Mouse (Mus musculus) induced T-regulatory cell, adult 2 months (primary cell): Measurements from ENCODE around the gene Ap2a2.

Source experiments
- DNase-seq: peaks from one replicate; pipeline ENCODE4 v3.0.0-alpha.2; 2012; ENCODE audit warnings: low read depth

The Ap2a2 gene

DNA sequence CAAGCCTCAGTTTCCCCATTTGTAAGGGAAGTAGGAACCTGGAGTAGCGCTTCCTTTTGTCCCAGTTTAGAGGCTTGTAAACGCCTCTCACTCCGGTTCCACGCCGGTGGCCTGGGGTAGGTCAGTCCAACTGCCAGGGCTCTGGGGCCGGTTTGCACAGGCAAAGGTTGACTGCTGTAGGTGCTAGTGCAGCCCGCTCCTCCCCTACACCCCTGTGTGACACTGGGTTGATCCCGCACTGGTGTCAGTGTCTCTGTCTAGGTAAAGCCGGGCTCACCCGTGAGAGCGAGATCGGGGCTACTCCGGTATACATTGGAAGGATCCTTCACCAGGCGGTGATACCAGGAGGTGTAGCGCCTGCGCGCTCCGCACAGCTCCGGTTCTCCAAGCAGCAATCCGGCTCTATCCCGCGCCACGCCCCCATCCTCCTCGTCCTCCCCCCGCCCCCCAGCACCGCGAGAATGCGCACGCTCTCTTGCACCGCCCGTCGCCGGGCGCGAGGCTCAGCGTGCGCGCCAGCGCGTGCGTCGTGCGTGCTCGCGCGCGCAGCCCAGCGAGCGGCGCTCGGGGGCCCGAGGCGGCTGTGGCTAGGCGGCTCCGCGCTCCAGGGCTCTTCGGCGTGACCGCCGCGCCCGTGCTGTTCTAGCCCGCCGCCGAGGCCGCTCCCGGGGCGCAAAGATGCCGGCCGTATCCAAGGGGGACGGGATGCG lies at the start of gene Ap2a2:
Ap2a2 (plus strand) TSS at position 492 of the 710 bp plus-strand sequence.
- DNase-seq, result peak; percentile 96

DNA sequence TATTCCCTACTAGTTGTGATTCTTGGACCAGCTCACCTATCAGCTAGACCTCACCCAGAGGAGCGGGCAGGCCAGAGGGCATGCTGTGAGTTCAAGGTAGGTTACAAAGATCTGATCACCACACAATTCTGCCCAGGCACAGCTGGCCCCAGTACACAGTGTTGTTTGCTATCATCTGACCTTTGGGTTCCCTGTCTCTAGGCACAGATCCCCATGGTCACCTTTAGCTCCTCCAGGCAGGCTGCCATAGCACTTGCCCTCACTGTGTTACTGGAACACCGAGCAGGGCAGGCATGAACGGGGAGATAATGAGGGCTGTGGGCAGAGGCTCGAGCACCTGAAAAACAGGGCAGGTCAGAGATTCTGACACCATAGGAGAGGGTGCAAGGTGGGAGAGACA lies 44.3 kb upstream of the Ap2a2 start:
- no peak for DNase-seq

DNA sequence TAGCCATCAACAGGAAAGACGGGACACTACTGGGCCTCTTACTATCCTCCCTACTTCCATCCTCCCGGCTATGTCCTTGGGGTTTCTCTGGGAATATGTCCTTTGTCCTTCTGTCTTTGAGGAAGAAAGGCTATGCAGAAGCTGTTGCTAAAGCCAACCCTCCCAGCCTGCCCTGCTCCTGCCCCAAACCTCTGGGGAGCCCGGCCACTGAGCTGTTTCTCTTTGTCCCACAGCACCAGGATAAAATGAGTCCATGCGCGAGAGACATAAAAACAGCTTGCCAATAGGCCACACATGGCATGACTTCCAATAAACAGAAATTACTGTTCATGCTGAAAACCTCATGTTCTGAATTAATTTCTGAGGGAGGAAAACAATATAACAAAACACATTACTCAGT lies 43.7 kb upstream of the Ap2a2 start:
- no peak for DNase-seq

DNA sequence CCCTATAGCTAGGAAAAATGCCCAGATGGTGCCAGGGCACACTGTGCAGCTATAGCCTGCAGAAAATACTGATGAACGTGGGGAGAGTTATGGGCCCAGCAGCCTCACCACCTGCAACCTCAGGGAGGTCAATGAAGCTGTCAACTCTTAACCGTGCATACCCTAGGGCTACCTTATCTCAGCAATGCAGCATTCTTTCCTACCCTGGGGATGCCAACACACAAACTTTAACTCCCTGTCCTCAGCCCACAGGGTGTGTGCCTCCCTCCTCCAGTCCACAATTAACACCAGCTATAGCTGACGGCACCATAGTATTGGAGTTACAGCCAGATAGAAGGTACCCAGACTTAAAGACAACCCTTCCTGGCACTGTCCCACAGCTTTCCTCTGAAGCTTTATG lies 43.0 kb upstream of the Ap2a2 start:
- DNase-seq, result no peak

DNA sequence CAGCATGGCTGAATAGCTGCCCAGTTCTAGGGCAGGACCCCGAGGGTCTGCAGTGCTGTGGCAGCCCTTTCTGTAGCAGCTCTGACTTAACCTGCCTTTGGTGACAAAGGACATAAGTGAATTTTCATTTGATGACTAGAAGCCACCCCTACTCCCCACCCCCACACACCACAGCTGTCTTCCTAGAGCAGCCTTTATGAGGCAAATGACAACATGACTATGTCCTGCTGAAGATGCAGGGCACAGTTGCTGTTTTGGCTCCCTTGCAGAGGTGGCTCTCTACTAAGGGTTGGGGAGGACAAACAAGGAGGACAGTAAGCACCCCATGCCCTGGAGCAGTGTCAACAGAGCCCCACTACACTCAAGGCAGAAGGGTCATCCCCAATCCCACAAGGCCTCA lies 42.2 kb upstream of the Ap2a2 start:
- no peak for DNase-seq

DNA sequence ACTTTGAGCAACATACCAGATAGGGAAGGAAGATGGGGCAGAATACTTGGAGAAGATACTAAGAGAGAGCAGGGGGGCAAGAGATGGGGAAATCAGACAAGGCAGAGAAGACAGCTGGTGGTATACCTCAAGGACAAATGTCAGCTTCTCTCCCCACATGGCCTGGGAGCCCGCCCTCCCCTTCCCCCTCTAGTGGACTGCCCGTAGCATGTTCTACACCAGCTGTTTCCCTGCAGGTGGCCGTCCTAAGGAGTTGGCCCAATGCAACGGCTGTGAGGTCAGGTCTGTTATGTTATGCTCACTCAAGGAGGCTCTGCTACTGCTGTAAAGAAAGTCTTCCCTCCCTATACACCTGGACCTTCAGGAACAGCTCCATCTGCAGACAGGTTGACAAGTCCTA lies 39.0 kb upstream of the Ap2a2 start:
- no peak for DNase-seq

DNA sequence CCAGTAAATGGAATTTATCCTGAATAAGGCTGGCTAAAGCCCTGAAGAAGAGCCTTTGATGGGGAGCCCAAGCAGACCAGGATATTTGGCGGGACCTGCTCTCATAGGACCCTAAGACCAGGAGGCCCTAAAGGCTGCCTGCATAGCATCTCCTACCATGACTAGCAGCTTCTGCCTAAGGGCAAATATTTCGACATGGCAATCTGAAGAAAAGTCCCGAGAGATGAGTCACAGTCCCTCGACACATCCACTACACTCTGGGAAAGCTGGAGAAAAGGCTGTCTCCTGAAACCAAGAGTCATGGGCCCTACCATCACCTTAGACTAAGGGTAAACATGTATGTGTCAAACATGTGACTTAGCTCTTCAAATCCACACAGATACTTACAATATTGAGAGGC lies 37.7 kb upstream of the Ap2a2 start:
- no peak for DNase-seq

DNA sequence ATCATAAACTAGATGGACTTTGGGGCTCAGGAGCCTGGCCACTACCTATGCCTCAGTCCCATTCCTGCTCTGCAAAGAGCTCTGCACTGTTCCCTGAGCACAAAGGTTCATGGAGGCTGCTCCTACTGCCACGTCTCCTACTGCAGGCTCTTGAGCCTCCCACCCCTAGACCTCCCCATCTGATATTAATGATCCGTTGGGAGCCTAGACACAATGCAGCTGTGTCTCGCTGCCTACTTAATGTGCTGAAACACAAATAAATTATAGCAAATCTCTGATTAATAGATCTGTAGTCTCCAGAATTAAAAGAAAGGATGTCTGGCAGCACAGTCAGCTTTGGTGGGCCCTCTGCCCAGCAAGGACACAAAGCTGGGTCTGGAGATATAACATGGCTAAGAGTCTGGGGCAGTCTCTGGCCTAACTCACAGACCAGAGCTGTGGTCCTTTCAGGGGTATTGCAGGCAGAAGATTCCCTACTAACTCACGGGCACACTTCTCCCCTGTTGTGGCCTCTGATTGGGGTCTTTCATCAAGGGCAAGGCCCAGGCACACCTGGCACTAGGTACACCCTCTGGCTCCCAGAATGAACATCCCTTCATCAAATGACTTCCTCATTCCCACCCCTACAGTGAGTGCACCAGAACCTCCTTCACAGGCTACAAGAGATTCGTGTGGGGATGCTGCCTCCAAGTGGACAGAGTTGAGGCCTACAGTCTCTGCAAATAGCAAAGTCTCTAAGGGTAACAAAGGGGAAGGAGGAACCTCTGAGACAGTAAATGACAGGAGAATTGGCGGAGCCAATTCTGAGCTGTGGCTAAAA lies 37.0 kb upstream of the Ap2a2 start:
- DNase-seq, result peak; percentile 82

DNA sequence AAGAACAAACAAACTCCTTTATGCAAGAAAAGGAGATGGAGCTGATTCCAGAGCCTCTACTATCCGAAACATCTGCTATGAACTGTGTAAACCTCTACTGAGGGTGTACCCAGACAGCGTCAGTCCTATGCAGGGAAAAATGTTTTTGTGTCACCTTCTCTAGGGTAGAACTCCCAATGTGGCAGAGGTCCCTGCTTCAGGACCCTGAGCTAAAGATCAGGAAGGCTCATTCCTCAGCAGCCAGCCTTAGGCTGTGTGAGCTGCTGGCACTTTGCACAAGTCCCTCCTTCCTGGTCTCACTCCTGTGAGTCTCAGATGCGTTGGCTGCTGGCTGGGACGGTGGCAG lies 36.4 kb upstream of the Ap2a2 start:
- no peak for DNase-seq

DNA sequence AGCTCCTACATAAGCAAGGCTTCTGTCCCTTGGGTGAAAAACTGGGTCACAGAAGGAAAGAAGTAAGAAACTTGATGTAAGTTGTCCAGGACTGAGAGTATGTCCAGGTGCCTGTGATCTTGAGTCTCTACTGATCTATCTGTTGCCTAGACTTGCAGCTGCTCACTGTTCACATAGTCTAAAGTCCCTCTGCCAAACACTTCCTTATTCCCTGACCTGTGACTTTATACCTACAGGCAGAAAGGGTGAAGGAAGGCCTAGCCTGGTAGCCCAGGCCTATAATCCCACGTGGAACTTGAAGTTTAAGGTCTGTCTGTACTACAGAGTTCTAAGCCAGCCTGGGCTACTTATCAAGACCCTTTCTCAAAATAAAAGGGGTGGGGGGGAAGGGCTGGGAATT lies 26.4 kb upstream of the Ap2a2 start:
- no peak for DNase-seq

DNA sequence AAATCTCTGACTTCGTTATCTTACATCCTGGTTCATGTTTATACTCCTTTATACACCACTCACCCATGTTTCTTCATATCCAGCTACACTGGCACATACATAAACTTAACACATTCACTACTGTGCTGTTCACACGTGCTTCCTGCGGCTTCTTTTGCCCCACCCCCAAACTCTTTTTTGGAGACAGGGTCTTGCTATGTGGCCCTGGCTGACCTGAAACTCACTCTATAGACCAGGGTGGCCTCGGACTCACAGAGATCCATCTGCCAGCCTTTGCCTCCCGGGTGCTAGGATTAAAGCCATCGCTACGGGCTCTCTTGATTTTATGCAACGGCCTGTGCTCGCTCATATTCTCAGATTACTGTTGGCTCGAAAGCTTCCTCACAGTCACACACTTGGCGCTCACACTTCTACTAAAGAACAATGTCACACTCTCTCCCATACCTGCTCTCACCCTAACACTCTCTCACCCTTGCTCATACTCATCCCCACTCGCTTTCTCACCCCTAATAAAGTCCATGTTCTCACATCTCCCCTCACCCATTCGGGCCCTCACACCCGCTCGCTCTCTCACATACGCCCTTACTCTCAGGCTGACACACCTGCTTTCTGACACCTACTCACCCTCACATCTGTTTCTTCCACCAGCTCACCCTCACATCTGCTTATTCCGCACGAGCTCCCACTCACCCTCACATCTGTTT lies 23.0 kb upstream of the Ap2a2 start:
- DNase-seq, result peak; percentile 46

DNA sequence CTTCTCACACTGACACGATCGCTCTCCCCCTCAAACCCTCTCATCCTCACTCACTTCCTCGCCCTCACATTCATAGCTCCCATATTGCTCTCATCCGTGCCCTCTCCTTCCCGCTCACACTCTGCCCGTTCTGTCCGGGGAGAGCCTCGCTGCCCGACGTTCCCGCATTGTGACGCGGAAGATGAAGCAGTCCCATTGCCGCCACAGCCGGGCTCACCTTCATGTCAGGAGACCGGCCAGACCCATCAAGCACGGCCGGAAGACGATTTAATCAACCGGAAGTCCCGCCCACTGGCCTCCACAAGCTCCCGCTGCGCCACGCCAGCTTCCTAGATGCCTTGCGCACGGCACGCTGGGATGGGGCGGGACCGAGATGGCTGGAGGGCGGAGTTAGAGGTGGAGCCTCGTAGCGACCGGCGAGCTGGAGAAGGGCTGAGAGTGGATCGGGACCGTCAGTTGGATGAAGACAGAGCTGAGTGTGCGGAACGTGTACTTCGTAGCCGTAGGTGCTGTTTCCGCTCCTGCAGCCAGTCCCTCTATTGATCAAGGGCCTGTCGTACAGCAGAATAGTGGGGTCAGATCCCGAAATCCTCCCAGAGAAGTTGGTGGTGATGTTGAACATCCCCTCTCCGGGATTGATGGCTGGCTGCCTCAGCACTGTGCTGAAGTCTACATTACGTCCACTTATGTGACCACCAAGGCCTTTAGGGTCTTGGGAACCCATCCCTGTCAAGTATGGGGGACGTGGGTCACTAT lies 22.2 kb upstream of the Ap2a2 start, which contains the start of gene Chid1:
Chid1 (minus strand) TSS at position 302 of the 756 bp plus-strand sequence.
- DNase-seq, result peak; percentile 99

DNA sequence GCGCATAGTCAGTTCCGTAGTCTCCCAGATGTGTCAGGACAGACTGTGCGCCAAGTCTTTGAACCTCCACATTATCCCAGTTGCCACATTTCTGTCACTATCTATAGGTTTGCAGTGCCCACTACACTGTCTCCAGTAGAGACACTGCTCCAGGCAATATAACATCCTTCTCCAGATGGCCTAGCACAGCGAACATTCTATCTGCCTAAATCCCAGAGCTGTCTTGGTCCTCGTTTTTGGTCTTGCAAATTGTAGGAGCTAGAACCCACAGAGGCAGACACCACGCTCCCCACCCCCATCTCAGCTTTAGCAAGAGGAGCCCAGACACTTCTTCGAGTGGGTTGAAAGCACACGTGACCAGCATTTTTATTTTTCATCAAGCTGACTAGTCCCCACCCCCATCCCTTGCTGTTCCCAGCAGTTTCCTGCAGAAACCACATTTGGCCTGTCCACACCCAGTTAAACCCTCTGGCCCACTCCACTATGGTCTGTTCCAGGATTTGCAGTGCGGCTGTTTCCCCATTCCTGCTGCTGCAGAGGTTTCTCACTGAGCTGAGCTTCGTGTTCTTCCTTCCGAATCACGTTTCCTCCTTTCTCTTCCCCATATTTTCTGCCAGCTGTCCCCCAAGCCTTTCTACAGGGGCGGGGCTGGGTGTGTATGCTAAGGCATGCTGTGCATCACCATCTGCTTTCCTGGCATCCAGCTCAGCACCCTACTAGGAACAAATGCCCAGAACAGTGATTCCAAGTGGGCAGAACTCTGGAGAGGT lies 21.5 kb upstream of the Ap2a2 start:
- DNase-seq, result peak; percentile 50

DNA sequence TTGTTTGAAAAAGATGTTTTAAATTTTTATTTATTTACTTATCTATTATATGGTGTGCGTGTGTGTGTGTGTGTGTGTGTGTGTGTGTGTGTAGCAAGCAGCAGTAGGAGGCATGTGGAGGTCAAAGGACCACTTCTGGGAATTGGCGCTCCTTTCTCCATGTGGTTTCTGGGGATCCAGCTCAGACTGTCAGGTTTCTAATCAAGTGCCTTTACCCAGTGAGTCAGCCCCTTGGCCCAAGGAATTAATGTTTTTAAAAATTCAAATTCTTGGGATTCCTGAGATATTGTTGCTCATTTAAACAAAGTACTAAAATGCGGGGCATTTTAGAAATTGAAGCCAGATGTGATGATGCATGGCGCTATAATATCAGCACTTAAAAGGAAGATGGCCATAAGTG lies 20.3 kb upstream of the Ap2a2 start:
- DNase-seq, result no peak

DNA sequence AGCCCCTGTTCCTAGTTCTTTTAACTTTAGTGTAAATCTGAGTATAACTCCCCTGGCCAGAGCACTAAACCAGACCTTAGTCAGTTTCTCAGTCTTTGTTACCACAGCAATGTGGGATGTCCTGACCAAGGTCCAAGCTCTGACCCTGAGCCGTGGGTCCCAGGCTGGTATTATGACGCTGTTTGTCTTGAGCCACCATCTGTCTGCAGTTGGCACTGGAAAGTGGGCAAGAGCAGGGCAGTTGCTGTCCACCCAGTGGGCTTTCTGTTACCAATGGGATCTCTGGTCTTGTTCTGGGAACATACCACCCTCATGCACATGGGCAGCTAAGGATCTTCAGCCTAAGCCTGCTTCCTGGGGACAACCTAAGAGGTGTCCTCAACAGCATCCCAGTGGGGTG lies 19.4 kb upstream of the Ap2a2 start:
- no peak for DNase-seq

DNA sequence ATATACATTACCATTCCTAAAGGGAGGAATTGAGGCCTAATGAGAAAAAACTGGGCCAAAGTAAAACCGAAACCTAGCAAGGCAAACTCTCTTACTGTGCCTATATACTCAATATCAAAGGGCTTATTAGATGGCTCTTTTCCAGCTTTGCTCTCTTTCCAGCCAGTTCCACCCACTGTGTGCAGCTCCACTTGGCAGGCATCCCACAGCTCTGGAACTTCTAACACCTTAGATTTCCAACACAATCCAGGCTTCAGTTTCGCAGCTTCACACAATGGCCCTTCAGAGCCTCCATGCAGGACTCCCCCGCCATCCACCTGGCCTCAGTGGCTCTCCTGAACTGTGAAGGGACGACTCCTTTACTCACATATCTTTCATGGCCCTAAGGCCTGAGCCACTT lies 17.3 kb upstream of the Ap2a2 start:
- no peak for DNase-seq

DNA sequence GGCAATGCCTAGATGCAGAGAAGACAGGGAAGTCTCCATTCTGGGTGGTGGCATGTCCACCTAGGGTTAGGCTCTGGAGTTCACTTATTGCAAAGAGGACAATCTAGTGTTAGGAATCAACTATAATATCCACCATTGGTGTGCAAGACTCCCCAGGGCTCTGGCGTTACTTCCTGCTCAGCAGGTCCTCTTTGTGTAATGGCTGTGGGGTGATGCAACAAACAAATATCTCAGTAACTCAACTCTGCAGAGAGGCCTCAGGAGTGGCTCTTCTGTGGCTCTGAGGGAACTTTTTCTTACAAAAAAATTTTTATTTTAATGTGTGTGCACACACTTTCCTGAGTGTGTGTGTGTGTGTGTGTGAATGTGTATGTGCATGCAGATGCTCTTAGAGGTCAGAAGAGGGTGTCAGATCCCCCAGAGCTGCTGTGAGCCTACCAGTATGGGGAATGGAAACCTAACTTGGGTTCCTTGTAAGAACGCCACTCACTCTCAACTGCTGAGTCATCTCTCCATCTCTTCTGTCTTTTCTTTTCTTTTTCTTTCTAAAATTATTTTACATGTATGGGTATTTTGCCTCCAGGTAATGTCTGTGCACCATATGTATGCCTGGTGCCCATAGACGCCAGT lies 12.4 kb upstream of the Ap2a2 start:
- DNase-seq, result no peak

DNA sequence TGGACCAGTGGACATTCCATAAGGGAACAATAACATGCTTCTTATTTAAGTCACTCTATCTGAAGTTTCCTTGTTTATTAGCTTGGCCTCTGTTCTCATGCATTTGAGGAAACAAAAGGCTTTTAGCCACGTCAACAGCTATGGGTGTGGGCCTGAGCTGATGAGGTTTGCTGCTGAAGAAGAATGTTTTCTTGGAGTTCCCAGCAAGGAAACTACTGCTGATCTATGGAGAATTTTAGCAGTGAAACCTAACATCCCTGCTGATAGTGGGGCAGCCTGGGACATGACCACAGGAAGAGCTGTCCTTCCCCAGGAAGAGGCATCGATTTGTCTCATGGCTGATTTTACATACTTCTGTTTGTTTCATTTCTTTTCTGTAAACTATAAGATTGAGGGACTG lies 11.5 kb upstream of the Ap2a2 start:
- DNase-seq, result no peak

DNA sequence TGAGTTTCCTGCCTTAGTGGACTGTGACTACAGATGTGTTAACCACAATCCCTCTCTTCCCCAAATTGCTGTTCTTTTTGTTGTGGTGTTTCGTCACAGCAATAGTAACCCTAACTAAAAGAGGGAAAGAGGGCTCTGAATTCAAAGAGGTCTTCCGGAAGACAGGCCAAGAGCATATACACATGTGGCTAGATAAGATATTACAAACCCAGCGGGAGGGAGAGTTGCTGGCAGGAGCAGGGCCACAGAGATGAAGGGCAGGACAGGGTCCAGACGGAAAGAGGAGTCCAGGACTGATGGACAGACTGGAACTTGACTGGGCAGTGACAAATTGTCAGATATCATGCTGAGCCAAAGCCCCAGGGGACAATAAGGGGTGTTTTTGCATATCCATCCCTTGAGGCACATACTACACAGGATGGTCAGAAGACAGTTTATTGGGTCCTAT lies 3.6 kb upstream of the Ap2a2 start:
- DNase-seq, result no peak

DNA sequence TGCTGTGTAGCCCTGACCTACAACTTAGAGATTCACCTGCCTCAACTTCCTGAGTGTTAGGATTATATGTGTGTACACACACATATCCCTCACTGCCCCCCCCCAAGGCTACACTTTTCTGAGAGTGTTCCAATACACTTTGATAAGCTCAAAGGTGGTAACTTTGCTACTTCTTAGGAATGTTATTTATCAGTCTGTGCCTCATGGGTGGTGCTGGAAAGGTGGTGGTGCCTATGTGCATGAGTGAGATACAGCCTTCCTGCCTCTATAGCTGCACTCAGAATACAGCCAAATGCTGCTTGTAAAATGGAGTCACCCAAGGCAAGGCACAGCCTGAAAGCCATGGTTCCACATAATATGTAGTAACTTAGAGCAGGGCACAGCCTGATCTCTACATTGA lies 3.0 kb upstream of the Ap2a2 start:
- DNase-seq, result no peak

DNA sequence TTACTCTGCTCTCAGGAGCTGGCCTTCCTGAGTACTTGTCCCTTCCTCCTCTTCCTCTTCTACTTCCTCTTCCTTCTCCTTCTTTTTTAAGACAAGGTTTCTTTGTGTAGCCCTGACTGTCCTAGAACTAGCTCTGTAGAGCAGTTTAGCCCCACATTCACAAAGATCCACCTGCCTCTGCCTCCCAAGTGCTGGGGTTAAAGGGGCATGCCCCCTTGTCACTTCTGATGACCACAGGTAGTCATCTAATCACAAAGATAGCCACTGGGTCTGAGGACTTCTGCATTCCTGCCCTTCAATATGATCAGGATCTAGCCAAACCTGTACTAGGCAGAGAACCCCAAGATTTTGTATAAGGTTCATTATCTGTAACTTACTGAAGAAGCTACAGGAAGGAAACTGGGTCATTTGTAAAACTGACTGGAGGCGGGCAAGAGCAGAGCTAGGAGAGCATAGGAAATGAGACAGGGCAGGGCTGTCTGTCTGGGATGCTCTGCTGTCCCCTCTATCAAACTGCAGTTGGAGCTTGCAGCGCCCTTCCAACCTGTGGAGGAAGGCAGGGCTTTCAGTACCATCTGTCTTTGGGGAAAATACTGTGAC lies 2.1 kb upstream of the Ap2a2 start:
- DNase-seq, result no peak
